Mouse (Mus musculus) gonadal fat pad, adult 2 months (tissue): Measurements from ENCODE around the gene Sumo3. TPM values are rescaled to one million over a fixed set of nuclear protein-coding genes. Genes with fewer than 3 reads are reported as not detected.

ENCODE experiments used
- DNase-seq: peaks from one replicate; pipeline ENCODE4 v3.0.0-alpha.2; 2012; ENCODE audit warnings: low read depth
- polyA plus RNA-seq: library from polyadenylated mRNA; depleted of rRNA; stranded (reverse); fragments of >200 nt; gene quantifications from 2 replicates; pipeline ENCODE4 v1.2.3, GENCODE M21; 2012; rRNA removed

The Sumo3 gene
- 270 and 286 TPM in 2 replicates for polyA plus RNA-seq

DNA sequence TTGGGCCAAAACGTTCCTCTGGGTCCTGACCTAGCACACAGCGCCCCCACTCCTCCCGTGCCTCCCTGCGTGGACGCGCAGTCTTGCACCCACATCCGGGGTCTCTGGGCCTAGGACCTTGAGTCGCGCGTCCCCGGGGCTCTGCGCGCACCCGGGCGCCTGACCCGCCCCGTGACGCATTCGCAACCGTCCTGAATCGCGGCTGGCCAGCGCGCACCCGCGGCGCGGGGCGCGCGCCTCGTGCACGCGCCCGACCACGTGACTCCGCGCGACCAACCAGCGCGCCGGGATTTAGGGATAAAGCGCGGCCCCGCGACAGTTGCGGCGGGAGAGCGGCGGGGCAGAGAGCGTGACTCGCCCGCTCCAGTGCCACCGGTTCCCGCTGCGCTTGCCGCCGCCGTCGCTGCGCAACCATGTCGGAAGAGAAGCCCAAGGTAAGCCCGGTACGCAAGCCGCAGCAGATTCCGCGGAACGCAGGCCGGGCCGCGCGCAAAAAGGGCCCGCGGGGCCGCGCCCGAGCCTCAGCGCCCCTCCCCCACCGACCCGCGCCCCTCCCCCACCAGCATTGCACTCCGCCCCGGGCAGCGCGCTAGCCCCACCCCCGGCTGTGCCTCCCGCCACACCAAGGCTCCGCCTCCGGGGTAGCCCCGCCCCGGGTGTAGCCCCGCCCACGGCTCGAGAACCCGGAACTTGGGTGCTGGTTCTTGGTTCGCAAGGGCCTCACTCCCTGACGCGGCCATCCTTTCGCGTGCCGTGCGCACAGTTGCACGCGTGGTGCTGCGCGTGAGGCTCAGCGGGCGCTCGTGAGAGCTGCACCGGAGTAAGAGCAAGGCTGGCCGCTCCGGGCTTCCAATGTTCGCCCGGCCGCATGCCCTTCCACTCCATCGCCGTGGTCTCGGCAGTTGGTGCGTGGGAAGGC lies at the start of gene Sumo3, which contains the start of gene Gm49325:
TSS of gene Sumo3 (plus strand) at position 190 of the 919 bp plus-strand sequence.
TSS of gene Gm49325 (plus strand) at position 290 of the 919 bp plus-strand sequence.
- no peak for DNase-seq

DNA sequence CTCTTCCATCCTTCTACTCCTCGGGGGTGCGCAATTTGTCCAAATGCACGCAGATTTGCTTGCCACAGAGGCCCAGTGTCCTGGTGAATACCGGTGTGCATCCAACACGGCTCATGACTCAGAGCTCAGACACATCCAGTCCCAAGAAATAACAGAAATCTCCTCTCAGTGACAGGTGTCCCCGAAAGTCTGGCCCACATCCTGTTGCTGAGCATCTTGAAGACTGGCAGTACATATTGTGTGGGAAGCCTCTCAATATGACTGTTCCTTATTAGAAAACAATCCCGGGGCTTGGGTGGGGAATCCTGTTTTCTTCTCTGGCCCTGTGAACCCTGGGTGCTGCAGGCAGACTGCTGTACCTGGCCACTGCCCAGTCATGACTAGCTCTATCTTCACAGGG lies 49.3 kb upstream of the Sumo3 start:
- no peak for DNase-seq

DNA sequence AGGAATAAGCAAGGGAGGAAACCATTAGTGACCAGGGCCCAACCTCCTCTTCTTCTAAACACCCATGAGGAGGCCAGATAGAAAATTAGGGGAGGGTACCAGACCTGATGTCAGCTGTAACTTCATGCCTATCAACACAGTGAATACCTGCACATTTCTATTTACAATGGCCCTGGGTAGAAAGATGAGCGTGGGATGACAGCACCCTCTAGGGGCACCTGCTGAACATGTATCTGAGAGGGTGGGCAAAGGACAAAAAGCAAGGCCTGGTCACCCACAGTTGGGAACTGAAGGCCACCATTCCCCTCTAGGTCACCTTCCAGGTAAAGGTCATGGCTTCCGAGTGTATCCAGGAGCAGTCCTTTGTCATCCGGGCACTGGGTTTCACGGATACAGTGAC lies 48.3 kb upstream of the Sumo3 start:
- no peak for DNase-seq

DNA sequence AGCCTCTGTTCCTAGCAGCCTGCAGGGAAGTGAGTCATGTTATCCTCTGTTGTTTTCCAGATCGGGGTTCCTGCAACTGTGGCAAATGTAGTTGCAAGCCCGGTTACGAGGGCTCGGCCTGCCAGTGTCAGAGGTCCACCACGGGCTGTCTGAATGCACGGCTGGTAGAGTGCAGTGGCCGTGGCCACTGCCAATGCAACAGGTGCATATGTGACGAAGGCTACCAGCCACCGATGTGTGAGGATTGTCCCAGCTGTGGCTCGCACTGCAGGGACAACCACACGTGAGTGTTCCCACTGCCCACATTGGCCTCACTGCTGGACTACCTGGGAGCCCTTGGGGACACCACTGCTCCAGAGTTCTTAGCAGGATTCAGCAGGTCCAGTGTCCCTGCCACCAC lies 45.8 kb upstream of the Sumo3 start:
- DNase-seq: no peak

DNA sequence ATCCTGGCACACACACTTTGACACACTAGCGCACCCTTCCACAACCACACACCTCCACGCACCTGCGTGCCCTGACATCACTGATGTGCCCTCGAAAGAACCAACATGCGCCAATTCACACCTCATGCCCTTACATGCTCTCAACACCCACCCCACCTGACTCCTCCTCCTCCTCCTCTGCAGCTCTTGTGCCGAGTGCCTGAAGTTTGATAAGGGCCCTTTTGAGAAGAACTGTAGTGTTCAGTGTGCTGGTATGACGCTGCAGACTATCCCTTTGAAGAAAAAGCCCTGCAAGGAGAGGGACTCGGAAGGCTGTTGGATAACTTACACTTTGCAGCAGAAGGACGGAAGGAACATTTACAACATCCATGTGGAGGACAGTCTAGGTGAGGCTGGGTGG lies 45.1 kb upstream of the Sumo3 start:
- DNase-seq: no peak

DNA sequence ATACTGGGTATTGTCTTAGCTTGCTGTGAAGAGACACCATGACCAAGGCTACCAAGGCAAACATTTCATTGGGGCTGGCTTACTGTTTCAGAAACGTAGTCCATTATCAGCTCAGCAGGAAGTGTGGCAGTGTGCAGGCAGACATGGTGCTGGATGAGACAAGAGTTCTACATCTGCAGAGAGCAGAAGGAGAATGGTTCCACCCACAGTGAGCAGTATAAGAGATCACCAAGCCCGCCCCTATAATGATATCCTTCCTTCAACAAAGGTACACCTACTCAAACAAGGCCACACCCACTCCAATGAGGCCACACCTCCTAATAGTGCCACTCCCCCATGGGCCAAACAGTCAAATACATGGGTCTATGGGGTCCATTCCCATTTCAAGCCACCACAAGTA lies 44.4 kb upstream of the Sumo3 start:
- no peak for DNase-seq

DNA sequence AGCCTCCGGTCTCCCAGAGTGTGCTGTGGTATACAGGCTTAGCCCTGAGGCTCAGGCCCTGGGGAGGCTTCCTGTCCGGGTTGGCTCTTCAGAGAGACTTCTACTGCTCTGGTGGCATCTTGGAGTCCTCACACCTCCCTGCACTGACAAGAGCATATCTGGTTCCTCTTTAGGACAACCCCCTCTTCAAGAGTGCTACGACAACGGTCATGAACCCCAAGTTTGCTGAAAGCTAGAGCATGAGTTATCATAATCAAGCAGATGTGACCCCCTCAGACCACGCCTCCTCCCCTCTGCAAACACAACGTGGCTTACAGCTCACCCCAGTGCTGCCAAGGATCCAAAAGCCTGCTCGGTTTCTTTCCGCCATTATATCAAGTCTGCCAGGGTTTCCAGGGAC lies 40.9 kb upstream of the Sumo3 start:
- DNase-seq: no peak

DNA sequence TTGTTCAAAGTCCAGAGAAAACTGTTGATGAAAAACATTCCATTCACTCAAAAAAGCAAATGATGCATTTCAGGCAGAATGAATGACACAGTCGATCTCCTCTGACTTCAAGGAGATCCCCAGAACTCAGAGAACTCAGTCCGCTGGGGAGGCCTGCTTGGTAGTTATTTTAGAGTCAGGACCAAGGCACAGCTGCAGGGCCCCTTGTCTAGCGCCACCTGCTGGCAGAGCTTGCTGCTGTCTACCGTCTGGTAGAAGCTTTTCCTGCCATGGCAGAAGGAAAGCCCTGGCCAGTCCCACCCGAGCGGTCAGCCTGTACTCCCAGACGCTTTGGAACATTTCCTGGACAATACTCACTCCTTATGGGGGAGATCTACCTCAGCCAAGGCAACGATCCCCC lies 39.2 kb upstream of the Sumo3 start:
- no peak for DNase-seq

DNA sequence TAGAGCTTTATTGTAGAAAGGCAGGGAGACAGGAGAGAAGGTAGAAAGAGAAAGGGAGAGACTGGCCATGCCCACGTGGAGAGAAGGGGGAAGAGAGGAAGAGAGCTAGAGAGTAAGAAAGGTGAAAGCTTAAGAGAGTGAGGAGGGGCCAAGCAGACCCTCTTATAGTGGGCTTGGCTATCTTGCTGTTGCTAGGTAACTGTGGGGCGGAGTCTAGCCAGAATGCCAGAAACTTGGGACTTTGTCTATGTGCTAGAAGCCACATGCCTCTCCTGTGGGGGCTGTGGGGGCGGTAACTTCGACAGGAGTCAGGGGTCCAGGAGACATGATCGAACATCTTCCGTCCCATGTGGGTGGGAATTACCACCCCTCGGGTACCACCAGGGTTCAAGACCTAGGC lies 36.4 kb upstream of the Sumo3 start:
- DNase-seq: no peak

DNA sequence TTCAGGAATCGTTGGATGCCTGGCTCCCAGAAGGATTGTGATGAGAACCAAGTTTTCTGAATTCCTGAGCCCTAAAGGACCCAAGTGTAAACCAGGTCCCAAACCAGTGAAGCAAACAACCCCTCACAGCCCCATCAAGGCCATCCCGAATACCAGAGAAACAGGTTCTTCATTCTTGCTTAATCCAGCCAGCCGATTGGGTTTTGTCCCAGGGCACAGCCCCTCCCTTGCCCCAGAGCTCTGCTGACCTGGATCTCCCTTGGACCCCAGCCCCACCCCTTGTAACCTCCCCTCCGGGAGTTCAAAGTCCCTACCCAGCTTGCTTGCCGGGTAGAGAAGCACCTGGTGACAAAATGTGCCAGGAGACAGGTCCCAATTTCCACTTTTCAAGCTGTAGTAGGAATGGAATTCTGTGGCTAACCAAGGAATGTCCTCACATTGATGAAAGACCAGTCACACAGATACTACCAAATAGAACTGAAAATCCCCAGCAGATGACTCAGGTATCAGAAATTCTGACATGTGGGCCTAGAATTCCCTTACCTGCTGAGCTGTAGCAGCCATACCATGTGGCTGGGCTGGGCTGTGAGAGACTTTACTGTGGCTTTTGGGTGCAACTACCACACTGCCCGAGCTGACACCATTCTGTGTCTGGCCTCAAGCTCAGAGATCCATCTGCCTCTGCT lies 35.8 kb upstream of the Sumo3 start:
- no peak for DNase-seq

DNA sequence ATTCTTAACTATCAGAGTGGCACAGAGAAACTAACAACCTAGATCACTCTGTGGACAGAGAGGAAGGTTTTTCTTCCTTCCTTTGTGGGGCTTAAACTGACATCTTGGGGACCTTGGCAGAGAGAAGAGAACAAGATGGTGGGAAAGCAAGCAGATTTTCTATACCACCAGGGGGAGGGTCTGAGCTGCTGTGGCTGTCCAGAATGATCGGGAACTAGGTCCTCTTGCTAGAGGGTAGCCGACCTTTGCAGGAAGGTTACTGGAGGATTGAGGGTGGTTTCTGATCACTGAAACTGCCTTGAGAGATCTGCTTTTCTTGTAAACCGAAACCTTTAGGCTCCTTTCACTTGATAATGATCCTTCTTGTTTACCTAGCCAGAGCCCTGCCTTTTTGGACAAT lies 33.7 kb upstream of the Sumo3 start:
- DNase-seq: no peak

DNA sequence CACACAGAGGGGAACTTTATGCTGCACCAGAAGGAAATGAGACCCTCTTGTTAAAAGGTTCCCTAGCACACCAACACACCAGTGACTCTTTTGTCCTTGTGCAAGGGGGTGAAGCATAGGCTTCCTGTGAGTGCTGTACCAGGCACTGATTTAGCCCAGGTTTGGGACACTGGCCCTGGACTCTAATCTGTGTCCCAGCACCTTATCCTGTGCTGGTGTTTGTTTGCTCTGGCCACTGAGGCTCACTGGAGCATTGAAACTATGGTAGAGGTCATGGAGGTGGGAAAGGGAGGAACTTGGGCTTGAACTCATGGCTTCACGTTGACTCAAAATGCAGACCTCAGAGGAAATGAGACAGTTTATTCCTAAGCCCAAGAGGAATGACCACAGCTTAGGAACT lies 32.7 kb upstream of the Sumo3 start:
- DNase-seq: no peak

DNA sequence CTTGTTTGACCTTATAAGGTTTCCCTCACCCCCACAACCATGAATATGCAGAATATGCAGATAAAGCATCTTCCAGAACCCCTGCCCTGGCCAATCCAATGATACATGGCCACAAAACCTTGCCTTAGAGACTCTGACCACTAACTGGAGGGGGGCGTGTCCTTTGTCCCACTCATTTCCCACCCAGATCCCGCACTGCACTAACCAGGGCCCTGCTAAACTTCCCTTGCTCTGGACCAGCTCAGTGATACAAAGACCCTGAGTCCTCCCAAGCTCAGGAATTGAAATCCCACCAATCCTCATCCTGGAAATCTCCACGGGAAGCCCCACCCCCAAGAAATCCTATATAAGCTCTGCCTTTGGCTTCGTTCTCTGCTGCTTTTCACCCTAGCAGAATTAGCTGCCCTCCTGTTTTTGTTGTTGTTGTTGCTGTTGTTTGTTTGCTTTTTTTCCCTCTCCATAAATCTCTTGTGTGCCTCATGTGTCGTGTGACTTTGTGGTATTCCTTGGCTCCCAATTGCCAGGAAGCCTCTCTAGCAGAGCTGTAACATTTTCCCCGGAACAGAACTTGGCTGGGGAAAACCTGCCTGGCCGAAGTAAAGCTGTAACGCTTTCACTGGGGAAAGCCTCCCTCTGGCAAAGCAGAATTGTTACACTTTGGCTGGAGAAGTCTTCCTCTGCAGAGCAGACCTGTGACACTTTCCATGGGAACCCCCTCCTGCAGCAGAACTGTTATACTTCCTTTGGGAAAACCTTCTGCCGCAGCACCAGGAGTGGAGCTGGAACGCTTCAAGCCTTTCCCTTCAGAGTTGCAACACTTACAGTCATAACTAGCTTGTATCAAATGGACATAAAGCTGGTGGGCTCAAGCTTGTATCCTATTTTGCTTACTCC lies 25.6 kb upstream of the Sumo3 start:
- no peak for DNase-seq

DNA sequence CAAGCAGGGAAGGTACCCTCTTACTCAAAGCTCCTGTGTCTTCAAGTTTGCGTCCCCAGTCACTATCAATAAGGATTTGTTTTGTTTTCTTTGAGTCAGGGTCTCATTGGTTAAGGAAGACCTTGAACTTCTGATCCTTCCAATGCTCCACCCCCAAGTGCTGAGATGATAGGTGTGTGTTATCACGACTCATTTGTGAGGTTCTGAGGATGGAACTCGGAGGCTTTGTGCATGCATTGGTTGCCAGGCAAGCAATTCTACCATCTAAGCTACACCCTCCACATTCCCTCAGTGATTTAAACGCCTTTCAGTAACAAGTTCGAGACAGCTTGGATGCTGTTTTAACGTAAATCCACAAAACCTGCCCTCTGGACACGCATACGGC lies 24.9 kb upstream of the Sumo3 start:
- no peak for DNase-seq

DNA sequence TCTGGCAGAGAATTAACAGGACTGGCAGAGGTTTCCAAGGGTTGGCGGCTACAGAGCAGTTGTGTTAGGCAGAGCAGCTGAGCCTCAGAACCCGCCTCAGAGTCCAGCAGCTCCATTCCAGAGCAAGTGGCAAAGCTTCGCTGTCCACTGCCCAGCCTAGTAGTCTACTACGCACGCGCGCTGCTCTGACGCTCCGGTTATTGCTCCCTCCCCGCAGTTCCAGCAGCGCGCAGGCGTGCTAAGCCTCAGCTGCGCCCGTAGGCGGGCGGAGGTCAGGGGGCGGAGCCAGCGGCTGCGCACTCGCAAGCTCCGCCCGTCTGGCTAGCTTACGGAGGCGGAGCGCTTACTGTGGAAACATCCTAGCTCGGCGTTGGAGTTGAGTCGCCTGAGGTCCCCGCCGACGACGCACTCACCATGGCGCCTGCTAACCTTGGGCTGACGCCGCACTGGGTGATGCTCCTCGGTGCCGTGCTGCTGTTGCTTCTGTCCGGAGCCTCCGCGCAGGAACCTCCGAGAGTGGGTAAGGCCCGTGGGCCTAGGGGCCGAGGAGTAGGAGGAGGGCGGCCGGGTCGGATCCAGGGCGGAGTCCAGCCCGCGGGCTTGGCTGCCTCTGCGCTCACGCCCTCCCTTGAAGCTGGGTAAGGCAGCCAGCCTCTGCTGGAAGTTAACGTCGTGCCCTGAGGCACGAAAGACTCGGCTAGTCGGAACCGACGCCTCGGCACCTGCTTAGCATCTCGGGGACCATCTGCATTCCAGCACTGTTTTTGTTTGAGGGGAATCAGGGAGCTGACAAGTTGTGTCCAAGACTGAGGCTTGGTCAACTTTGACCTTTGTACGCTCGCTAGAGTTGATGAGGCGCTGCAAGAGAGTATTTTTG lies 24.3 kb upstream of the Sumo3 start, which contains the start of gene Pttg1ip:
TSS of gene Pttg1ip (plus strand) at position 313 of the 877 bp plus-strand sequence.
- no peak for DNase-seq

DNA sequence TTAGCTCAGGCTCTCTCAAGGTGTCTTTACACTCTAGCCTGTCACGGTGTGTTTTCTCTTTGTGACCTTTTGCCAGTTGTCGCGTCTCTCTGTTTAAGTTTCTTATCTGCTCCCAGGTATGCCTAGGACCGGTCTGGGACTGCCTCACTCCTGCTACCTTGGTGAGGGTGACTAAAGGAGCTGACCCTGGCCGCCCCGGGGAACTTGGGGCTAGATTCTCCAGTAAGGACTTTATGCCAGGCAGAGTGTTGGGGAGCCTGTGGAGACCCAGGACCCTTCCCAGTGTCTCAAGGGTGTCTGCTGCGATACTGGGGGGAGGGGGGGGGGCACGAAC lies 23.6 kb upstream of the Sumo3 start:
- no peak for DNase-seq

DNA sequence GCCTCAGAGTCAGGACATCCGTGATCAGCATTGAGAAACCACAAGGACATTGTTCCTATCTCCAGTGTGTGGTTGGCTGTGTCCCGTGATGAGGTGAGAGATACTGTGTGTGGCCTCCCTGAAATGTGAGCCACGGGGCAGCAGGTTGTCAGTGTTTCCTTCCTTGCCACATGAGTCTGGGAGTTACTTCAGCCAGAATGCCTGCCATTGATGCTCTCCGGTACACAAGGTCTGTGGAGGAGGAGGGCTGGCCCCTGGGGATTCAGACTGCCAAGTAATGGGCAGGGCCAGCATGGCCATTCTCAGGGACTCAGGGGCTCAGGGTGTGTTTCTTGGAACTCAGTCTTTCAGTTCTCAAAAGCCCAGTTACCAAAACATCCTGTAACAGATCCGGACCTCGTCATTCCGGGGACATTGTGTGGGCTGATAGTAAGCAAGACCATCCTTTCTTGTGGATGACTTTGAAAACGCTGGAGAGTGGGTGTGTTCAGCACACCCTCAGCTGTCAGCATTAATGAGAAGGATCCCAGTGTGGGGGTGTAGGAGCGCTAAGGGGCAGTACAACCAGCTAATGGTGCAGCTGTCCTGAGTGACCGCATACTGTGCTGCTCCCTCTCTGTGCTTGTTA lies 22.0 kb upstream of the Sumo3 start:
- DNase-seq: no peak

DNA sequence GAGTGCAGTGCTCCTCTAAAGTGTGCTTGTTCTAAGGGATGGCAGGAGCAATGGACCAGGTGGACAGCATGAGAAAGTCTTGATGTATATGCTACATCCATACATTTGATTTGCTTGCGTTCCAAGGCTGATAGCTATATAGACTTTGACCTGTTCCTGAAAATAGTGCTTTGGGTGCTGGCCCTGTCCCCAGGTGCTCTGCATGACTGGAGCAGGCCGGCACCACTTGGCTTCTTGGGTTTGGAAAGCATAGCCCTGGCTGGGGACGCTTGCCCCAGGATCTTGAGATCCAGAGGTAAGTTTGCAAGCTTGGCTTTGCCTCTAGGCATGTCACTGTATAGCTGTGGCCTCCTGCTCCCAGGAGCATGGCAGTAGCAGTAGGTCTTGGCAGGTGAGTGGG lies 19.3 kb upstream of the Sumo3 start:
- no peak for DNase-seq

DNA sequence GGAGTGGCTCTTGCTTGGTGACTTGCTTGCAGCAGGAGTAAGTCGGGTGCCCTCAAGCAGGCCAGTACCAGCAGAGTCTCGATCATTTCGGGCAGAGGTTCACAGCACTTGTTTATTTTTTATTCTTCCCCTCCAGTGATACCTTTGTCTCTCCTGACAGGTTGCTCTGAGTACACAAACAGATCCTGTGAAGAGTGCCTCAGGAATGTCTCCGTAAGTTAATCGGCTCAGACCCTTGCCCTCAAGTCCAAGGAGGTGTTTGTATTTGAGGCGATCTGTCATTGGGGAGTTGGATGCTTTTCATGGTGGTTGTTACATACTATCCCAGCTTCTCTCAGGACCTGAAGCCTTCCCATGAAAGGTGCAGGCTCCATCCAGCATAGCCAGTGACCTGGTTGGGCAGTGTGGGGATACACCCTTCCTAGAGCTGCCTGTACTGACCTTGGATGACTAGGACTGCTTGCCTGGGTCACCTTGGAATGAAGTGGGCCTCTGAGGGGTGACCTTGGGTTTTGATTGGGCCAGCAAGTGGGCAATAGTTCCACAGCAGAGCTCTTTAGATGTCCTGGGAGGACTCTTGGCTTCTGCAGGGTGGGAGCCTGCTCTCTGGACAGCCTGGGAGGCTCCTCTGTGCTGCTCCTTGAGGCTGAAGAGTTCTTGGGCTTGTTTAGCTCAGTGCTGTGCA lies 18.7 kb upstream of the Sumo3 start:
- DNase-seq: no peak

DNA sequence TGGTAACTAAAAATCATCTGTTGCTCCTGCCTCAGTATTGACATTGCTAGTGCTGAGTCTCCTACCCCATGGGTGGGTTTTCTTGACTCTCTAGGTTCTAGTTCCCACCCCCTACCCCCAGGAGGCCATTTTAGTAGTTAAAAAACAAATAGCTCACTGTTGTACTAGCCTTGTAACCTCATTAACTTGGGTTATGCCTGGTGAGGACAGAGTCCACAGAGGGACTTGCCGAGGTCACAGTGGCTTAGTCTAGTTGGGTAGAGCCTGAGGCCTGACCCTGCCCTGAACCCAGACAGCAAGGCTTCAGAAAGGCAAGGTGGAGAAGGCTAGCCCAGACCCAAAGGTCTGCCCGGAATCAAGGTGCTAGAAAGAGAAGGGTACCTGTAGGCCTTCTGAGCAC lies 17.9 kb upstream of the Sumo3 start:
- DNase-seq: no peak
